Mouse (Mus musculus) liver, embryonic 14.5 days (tissue): ENCODE results near the gene Ankrd11.

Source experiments
- CTCF ChIP-seq: IDR thresholded peaks from 2 replicates; pipeline ENCODE4 v1.5.1; 2016; ENCODE audit warnings: antibody characterized with exemption, low read depth, control low read depth
- EP300 ChIP-seq: IDR thresholded peaks from 2 replicates; pipeline ENCODE4 v1.6.1; 2016; ENCODE audit warnings: antibody characterized with exemption, low read depth

- TF ChIP-seq EP300 (no peak), CTCF (no peak)
Measured at GRCm38 (mm10) chr8:122864719-122865129, 177.4 kb downstream of the Ankrd11 start.
